Mouse (Mus musculus) cerebellum, adult 2 months (tissue): ENCODE results near the gene Ccdc34.

Experiments
- CTCF ChIP-seq: fragments of 200-500 bp; IDR thresholded peaks from 2 replicates; pipeline ENCODE4 v1.5.1; 2011; ENCODE audit warnings: low read depth, mild to moderate bottlenecking, control low read depth, low read length, moderate library complexity, borderline replicate concordance; ENCODE audit not compliant: insufficient read depth
- POLR2A ChIP-seq: fragments of 200-500 bp; IDR thresholded peaks from 2 replicates; pipeline ENCODE4 v1.6.1; 2011; ENCODE audit warnings: low read length, control low read depth, borderline replicate concordance; ENCODE audit not compliant: insufficient read depth

DNA sequence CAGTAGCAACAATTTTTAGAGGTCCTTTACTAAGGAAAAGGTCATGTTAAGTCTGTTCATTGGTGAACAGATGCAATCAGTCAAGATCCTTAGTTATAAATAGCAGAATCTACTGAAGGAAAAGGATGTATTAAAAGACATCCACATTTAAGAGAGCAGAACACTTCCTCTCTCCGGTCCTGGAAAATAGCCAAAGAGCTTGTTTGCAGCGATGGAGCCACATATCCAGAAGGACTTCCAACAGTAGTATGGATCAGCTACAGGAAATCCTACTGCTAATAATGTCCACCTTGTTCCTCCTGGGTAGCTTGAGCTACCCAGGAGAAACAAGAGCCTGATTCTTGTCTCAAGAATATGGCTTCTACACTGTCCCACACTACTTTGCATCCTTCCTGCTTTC lies 205.2 kb downstream of the Ccdc34 start:
- TF ChIP-seq CTCF: no peak
- TF ChIP-seq POLR2A: no peak
